ENCODE assay signal across 1 mouse cellular context in the genomic region with DNA sequence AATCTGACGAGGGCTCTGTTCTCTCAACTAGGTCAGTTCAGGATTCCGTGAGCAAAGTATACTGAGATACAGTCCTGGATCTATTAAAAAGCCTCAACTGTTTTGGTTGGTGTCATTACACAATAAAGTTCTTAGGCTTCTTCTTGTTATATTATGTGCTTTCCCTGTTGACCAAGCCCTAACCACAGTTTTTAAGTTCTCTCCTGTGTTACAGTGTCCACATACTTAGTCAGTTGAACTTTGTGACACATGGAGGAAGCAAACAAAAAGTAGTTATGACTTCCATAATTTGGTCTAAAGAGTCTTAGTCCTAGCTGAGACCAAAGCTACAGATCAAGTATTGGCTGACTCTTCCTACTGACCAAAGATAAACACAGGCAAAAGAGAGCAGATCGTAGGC.
TF ChIP-seq lines count a peak whose summit lies in the region.

No protein-coding gene starts in this region.

TF ChIP-seq in MEL, 35 proteins besides CTCF, POLR2A, EP300 and RAD21 (continued from another document):
- no peak for TF ChIP-seq GATA1 (IDR thresholded peaks at IDR 0.05; ENCODE audit: low read depth, low read length)
- TF ChIP-seq ETS1 (IDR thresholded peaks at IDR 0.05; ENCODE audit: low read depth, low read length) = no peak
